Mouse (Mus musculus): Measurements from ENCODE around the gene Celf2. TPM values are rescaled to one million over a fixed set of nuclear protein-coding genes. Genes with fewer than 3 reads are reported as not detected.

The Celf2 gene
- total RNA-seq, 2 experiments from 2014 or later, result 91.3 to 93.2 TPM

GRCm38 (mm10) chr2:7173271-7174064, 335.9 kb downstream of the Celf2 start:
- no peak for DNase-seq

DNA sequence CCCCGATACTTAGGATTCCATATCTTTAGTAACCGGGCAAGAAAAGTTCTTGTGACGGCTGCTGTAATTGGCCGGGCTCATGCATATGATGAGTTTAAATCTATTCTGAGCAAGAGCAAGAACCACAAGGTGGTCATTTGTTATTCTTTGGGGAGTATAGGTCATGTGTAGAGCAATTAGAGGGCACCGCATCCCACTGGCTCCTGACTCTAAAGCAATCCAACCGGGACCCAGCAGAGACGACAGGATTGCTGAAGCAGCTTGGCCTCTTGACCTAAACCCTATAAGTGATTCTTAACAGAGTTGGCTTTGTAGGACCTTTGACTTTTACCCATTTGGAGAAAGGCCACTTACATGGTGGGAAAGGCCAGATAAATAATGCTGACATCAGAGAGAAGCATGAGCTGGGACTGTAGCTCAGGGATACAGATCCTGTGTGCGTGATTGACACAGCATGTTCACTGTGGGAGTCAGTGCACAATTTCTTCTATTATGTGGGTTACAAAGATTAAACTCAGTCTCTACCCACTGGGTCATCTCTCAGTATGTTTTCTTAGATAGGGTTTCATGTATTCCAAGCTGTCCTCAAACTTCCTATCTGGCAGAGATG, 338.2 kb downstream of the Celf2 start:
- no peak for DNase-seq

- DNase-seq, result no peak
These were observed 343.6 kb downstream of the Celf2 start for GRCm38 (mm10) chr2:7165786-7166185.

- peak; percentile 9 for DNase-seq
These were observed 349.3 kb downstream of the Celf2 start for GRCm38 (mm10) chr2:7160108-7160507.

DNA sequence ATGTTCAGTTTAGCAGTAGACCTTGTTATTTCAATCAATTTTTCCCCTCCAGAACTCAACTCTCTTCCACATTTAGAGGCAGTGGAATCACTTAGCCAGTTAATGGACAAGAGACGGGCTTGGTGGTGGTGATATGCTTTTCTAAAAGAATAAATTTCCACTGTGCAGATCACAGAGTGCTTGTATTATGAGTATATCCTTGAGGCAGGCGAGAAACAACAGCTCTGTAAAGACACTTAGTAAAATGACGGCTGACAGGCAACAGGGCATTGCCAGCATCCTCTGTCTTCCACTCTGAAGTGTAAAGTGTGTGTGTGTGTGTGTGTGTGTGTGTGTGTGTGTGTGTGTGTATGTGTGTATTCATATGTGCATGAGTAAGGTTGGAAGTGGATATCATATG, 362.1 kb downstream of the Celf2 start:
- no peak for DNase-seq

GRCm38 (mm10) chr2:7145541-7146043, 363.8 kb downstream of the Celf2 start:
- no peak for DNase-seq

GRCm38 (mm10) chr2:7144871-7145270, 364.5 kb downstream of the Celf2 start:
- DNase-seq, result no peak

DNA sequence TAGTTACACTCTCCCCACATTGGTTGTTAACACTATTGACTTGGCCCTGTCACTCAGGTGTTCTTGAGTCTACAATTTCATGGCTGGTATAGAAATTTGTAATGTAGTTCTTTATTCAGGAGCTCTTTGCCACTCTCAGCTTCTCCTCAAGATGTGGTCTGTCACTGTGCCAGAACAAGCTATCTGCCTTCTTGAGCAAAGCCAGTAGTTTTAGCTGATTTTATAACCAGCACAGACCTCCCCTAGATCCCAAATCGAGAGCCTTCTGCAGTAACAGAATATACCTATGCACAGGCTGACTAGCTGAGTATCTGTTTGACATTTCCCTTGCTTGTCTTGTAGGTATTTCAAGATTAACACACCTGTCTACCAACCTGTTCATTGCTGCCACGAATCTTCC, 386.0 kb downstream of the Celf2 start:
- no peak for DNase-seq

- no peak for DNase-seq
These were observed 393.6 kb downstream of the Celf2 start for GRCm38 (mm10) chr2:7115801-7116200.

- no peak for DNase-seq
These were observed 394.2 kb downstream of the Celf2 start for GRCm38 (mm10) chr2:7115161-7115560.

DNA sequence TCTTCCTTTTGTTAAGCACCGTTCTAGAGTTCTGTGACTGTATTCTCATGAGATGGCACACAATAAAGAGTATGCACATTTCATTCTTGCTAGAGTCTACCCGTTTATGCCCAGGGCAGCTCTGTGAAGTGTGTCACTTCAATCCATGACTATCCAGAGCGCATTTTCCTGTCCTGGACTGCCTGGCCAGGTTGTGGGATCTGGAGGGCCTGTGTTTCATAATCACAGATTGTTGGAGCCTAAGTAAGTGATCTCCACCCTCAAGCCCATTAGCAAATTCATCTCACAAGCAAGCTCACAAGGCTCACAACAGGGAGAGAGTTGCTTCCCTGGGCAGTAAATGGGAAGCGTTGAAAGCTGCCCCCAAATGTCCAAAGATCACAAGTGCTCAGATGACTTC, 395.6 kb downstream of the Celf2 start:
- DNase-seq, result no peak

GRCm38 (mm10) chr2:7112156-7112813, 397.1 kb downstream of the Celf2 start:
- DNase-seq, result no peak

DNA sequence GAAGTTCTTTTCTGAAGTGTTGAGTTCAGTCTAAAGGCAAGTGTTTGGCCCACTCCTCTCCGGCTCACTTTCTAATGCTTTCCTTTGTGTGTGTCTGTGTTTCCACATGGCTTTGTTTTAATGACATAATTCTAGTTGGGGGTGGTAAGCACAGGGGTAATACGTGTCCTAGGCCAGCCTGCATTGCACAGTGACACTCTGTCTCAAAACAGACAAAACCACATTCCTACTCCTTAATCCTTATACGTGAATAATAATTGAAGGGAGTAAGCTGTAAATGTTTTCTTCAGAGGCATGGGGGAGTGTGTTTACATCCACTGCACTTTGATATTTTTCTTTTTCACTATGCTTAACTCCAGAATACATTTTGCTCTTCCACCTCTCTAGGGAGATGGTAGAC, 415.9 kb downstream of the Celf2 start:
- DNase-seq, result no peak

- DNase-seq, result no peak
These were observed 416.7 kb downstream of the Celf2 start for GRCm38 (mm10) chr2:7092641-7093040.

GRCm38 (mm10) chr2:7090496-7090895, 418.9 kb downstream of the Celf2 start:
- no peak for DNase-seq

GRCm38 (mm10) chr2:7089069-7089834, 420.1 kb downstream of the Celf2 start:
- peak; percentile 80 for DNase-seq

GRCm38 (mm10) chr2:7088536-7088935, 420.8 kb downstream of the Celf2 start:
- no peak for DNase-seq

GRCm38 (mm10) chr2:7087480-7087879, 421.9 kb downstream of the Celf2 start:
- DNase-seq, result peak; percentile 50

DNA sequence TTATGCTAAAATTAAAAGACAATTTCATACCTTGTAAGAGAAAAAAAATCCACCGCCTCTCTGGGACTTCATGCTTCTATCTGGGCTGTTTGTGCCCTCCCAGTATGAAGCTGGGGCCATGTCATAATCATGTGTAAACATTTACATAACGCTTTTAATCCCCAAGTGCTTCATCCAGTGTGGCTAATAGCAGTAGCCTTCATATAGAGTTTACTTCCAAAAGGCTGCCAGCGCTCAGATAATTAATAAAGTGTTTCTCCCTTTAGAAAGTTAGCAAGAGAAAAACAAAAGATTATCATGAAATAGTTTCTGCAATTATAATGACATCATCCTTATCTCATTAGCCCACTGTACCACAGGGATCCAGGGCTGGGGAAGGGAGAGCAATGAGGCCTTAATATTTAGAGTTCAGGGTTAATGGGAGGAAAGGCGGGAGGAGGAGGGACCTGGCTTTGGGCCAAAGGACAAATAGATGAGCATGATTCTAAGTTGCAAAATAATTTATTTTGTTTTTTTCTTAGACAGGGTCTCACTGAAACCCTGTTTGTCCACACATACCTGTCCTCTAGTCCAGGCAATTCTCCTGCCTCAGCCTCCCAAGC, 425.8 kb downstream of the Celf2 start:
- DNase-seq, result no peak

DNA sequence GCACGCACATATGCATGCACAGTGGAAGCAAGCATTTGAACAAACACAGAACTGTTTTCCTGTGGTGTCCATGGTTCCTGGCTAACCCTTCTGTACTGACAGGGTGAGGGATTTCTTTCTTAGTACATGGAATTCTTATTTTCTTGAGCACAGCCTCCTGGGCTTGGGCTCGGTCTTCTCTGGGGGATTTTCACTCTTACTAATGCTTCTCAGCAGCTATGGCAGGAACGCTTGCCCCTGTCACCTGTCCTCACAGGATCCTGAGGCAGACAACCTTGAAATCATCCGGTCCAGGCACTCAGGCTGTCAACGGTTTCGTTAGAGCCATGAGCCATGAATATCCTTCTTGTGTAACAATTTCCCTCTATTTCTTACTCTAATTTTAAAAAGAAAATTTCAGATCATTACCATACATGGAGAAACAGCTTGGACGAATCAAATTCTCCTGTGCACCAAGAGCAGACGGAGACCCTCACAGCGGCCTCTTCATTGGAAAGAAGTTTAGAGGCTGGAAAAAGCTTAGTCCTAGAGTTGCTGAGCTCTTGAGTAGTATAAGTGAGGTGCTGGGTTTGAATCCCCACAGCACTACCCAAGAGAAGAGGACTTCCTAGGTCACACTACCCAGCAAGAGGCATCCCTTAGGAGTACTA, 426.9 kb downstream of the Celf2 start:
- no peak for DNase-seq
